In the genomic region with DNA sequence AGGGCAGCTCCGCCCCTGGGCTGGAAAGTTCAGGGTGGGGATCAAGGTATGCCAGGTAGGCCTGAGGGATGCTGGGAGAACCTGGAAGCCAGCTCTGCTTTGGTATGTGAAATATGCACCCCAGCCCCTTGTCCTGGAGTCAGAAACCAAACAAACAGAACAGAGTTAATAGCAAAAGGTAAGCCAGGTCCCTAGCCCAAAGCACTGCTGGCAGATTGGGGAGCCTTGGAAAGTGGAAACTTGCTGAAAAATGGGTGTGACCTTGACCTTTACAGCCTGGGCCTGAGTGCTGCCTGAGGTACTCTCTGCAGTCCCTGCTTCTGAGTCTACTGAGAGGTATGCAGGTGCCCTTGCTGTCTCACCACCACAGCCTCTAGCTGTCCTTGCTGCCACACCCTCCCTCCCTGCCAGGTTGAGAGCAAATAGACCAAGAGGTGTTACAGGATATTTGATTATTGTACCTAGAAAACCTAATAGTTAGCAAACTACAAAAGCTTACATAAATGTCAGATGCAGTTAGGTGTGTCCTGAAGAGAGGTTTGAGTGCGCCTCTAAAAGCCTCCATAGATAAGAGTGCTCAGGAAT, we compare ENCODE assay signal across 23 mouse cellular contexts. TPM values are rescaled to one million over a fixed set of nuclear protein-coding genes. Genes with fewer than 3 reads are reported as not detected.
DNase-seq lines count a peak whose midpoint lies in the region; ATAC-seq lines count a peak whose summit lies in the region.
"Had no signal": no experiment of that assay in that cellular context is flagged by ENCODE, and none has a peak within 500 bp of the region (broad histone marks: within the 10 kb centered on the region; RNA-seq: fewer than 3 reads in every experiment).

No protein-coding gene starts in this region.

- H3K4me1 ChIP-seq in kidney, embryonic 14.5 days (ENCODE audit: control insufficient read depth, insufficient read depth, low read length) = no peaks in the 10 kb centered on the region
- no peaks in the 10 kb centered on the region for H3K4me1 ChIP-seq in kidney, embryonic 15.5 days
- H3K4me1 ChIP-seq: forebrain, embryonic 15.5 days; limb, embryonic 10.5 days; liver, embryonic 13.5 days; neural tube, embryonic 13.5 days had no signal

- H3K36me3 ChIP-seq in kidney, embryonic 14.5 days (ENCODE audit: control insufficient read depth, insufficient read depth, low read length) = no peaks in the 10 kb centered on the region
- no peaks in the 10 kb centered on the region for H3K36me3 ChIP-seq in kidney, embryonic 15.5 days
- H3K36me3 ChIP-seq: forebrain, embryonic 15.5 days; limb, embryonic 10.5 days; liver, embryonic 13.5 days; neural tube, embryonic 13.5 days had no signal

- no peaks in the 10 kb centered on the region for H3K9me3 ChIP-seq in kidney, embryonic 14.5 days (ENCODE audit: control insufficient read depth, low read length)
- H3K9me3 ChIP-seq in kidney, embryonic 15.5 days (replicated peaks) = no peaks in the 10 kb centered on the region
- H3K9me3 ChIP-seq: forebrain, embryonic 15.5 days; limb, embryonic 10.5 days; liver, embryonic 13.5 days; neural tube, embryonic 13.5 days had no signal

- H3K27ac ChIP-seq in kidney, embryonic 14.5 days (ENCODE audit: low read depth, low read length) = no peak overlapping the region
- 0 out of 2 replicates have a peak overlapping the region, but pooled peaks have one; percentile 24 for H3K27ac ChIP-seq in kidney, embryonic 15.5 days
- H3K27ac ChIP-seq: forebrain, embryonic 15.5 days; gastrocnemius, adult 2 months; kidney, postnatal 0 days; limb, embryonic 10.5 days; liver, embryonic 13.5 days; neural tube, embryonic 13.5 days had no signal

- H3K9ac ChIP-seq in kidney, embryonic 14.5 days (ENCODE audit: low read depth, low read length) = no peak overlapping the region
- no peak overlapping the region for H3K9ac ChIP-seq in kidney, embryonic 15.5 days
- H3K9ac ChIP-seq: forebrain, embryonic 15.5 days; liver, embryonic 13.5 days; neural tube, embryonic 13.5 days had no signal

- 87% methylated on average over 2 of the region's 2 CpGs for WGBS in kidney, embryonic 14.5 days
- 82% methylated on average over 2 of the region's 2 CpGs for WGBS in kidney, embryonic 15.5 days

- no peaks in the 10 kb centered on the region for H3K27me3 ChIP-seq in kidney, embryonic 14.5 days (ENCODE audit: control insufficient read depth, insufficient read depth, low read length)
- no peaks in the 10 kb centered on the region for H3K27me3 ChIP-seq in kidney, embryonic 15.5 days
- H3K27me3 ChIP-seq: forebrain, embryonic 15.5 days; liver, embryonic 13.5 days; neural tube, embryonic 13.5 days had no signal

- no peak overlapping the region for H3K4me2 ChIP-seq in kidney, embryonic 14.5 days (replicated peaks; ENCODE audit: low read depth, low read length)
- H3K4me2 ChIP-seq in kidney, embryonic 15.5 days = no peak overlapping the region
- H3K4me2 ChIP-seq: forebrain, embryonic 15.5 days; liver, embryonic 13.5 days; neural tube, embryonic 13.5 days had no signal

- H3K4me3 ChIP-seq in kidney, embryonic 14.5 days (ENCODE audit: low read length) = no peak overlapping the region
- no peak overlapping the region for H3K4me3 ChIP-seq in kidney, embryonic 15.5 days (replicated peaks)
- H3K4me3 ChIP-seq: forebrain, embryonic 15.5 days; gastrocnemius, adult 2 months; limb, embryonic 10.5 days; liver, embryonic 13.5 days; neural tube, embryonic 13.5 days had no signal

- no peak for ATAC-seq in kidney, embryonic 14.5 days (ENCODE audit: low FRiP score, low TSS enrichment)
- ATAC-seq in kidney, embryonic 15.5 days (replicated peaks; ENCODE audit: low FRiP score) = no peak
- ATAC-seq: CD4-positive, CD25-positive, alpha-beta regulatory T cell, adult 4 months; forebrain, embryonic 15.5 days had no signal

- DNase-seq in kidney, adult 18-20 months = peak; percentile 15
- DNase-seq in lung, postnatal 10 days = peak; percentile 57
- DNase-seq in testis, postnatal 14 days (ENCODE audit: low spot score) = no peak
- no peak for DNase-seq in heart, adult 8-10 months (ENCODE audit: low spot score)
- no peak for DNase-seq in right cerebral cortex, postnatal 36 days (ENCODE audit: low spot score in 2 of 2)
- DNase-seq in urinary bladder, postnatal 14 days (ENCODE audit: low spot score) = no peak
- DNase-seq: cerebellum, adult 11-12 months; gastrocnemius, adult 2 months; liver, embryonic 13.5 days; retina, postnatal 1 day; spleen, adult 18-20 months; thymus, adult 18-20 months had no signal

RNA-seq across cellular contexts. Expression of gene E330021D16Rik, which starts 7.7 kb away (rescaled TPM):
- polyA plus RNA-seq in kidney, embryonic 14.5 days (2014; fragmentation: Nextera tagmentation; extraction: Ambion mirVana) = 0.24 and 0.92 TPM in 2 replicates
- polyA plus RNA-seq in kidney, embryonic 15.5 days (2015; fragmentation: Nextera tagmentation; extraction: Ambion mirVana) = 1.4 and 2.0 TPM in 2 replicates
- not detected for total RNA-seq in heart, adult 8-10 months (2022)
- total RNA-seq: common myeloid progenitor, adult 5-6 weeks; gastrocnemius, adult 2 months; hematopoietic stem cell, adult 5-6 weeks; layer of hippocampus, postnatal 14 days; megakaryocyte-erythroid progenitor cell, adult 5-6 weeks had no signal
- polyA plus RNA-seq: forebrain, embryonic 15.5 days; limb, embryonic 10.5 days; liver, embryonic 13.5 days; neural tube, embryonic 13.5 days had no signal

Comparison
In these comparisons a context has a peak if more than half of its experiments do, and no peak if none do; other contexts are left out.
1. DNase-seq: peak in kidney, adult 18-20 months (single experiment) and lung, postnatal 10 days (single experiment); none in testis, postnatal 14 days (single experiment), heart, adult 8-10 months (single experiment), right cerebral cortex, postnatal 36 days (0 of 2) and urinary bladder, postnatal 14 days (single experiment).